Mouse (Mus musculus): ENCODE measurements around the gene Nodal.
A peak's percentile ranks its signal among the peaks of the same experiment; 100 is the strongest.

Nodal gene

DNA sequence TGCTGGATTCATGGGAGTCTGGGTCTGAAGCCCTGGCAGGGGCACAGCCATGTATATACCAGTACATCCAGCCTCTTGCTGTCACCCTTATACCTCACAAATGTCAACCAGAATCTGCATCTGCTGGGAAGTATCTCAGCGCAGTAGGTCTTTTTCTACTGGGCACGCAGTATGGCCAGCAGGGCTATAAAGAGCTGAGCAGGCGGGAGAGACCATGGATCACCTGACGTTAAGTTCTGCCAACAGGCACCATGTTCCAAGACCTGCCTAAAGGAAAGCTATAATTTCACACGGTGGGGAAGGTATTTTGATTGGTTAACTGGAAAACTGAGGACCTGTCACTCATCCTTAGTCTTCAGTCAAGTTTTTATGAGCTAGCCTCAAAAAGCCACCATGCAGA, 11.3 kb downstream of the Nodal start:
- no peak for DNase-seq (ENCODE audit: low spot score in 2 of 2)

DNA sequence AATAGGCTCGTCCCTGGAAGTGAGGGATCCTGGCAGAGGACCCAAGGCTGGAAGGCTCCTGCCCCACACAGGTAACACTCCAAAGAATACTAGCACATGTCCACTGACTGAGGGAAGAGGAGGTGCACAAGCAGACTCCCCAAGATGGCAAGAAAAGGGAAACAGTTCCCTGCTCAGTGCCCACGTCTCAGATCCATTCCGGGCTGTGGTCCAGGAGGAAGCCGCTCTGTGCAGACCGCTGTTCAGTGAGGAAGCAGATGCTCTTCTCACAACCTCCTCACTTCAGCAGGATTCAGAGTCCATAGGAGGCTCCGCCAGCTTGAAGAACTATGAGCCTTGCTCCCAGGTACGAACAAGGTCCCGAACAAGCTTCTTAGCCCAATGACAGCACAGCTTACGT, 13.6 kb downstream of the Nodal start:
- DNase-seq (ENCODE audit: low spot score in 2 of 2): no peak

DNA sequence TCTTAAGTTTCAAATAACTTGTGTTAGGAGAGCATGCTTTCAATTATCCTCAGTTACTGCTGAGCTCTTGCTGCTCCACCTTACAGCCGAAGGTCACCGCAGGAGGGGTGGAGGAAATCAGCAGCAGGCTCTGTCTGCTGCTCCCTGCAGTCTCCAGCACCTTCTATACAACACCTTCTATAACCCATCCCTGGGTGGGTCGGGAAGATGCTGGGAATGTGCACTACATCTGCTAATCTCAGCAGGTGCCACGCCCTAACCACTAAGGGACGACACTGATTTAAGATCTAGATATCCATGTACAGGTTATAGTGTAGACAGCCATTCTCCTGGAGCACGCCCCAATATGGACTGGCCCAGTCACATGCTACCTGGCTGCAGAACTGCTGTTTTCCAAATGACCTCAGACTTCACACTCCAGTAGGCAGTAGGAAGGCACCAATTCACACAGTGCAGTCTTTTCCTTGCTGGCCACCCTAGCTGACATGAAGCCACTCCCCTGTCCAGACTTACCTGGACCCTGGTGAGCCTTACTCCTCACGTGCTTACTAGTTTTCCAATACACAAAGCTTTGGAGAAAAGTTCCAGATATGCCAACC, 22.5 kb downstream of the Nodal start:
- no peak for DNase-seq (ENCODE audit: low spot score in 2 of 2)

DNA sequence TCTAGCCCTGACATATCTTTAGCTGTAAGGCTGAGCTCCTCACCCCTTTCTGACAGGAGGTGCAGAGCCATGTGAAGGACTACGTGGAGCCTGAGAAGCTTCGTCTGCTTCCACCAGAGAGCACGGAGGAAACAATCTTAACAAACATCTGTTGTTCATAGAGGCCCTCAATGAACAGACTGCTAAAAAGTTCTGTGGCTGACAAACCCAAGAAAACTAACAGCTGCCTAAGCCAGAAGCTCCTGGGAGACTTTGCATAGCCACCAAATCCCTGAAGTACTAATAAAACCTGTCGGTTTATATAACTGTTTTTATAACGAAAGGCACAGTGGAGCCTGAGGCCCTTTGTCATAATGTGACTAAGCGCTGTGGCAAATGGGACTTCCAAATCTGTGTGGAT, 25.7 kb downstream of the Nodal start:
- no peak for DNase-seq (ENCODE audit: low spot score in 2 of 2)

DNA sequence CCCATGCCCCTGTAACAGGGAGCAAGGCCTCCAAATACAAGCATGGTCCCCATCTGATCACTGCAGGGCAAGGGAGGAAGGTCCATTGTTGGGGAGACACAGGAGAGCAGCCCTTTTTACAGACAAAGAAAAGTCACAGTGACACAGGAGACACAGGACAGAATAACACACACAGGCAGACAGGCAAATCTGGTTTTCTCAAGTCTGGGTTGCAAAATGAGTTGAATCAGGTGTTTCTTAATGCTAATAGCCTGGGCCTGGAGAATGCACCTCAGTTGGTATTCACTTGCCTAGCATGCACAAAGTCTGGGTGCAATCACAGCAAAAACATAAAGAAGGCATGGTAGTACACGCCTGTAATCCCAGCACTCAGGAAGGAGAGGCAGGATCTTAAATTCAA, 26.1 kb downstream of the Nodal start:
- no peak for DNase-seq (ENCODE audit: low spot score in 2 of 2)

DNA sequence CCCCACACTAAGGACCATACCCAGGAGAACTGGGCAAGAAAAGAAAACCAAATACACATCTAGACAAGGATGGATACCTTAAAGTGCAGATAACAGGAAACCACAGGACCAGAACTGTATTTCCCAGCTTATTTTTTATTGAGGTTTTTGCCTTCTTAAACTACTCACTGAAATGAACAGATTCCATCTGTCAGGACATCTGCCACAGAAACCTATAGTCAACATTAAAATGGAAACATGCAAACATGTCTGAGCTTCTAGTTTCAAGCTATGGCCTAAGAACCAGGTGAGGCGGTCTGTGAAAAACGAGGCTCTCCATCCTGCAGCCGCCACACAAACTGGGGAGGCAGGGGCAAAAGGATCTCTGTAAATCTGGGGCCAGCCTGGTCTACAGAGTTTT, 27.2 kb downstream of the Nodal start:
- DNase-seq (ENCODE audit: low spot score in 2 of 2): no peak

DNA sequence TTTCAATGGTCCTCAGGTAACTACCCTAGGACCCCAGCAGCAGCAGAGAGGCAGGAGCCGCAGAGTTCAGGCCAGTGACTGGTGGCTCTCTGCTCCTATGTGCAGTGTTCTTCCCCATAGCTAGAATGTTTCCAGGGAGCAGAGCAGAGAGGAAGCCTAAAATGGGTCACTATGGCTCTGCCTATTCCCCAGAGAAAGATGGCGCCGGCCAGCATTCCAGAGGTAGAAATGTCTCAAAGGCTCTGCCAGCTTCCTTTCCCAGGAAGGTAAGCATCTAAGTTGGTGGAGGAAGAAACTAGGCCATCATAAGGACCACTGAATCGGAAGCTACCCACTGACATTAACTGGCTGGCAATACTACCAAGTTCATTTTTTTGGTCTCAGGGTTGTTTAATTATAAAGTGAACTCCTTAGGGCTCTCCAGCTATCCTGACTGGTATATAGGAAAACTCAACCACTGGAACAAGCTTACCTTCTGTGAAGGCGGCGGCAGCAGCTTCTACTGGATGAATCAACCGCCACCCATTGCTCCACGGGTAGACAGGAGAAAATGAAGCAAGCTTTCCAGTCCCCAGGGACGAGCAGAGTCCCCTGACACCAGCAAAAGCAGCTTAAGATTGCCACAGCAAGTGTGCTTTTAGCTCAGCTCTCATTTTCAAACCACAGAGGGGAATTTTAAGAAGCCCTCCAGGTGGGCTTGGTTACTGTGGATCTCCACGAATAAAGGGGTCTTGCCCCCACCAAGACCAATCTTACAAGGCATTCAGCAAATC, 30.0 kb downstream of the Nodal start:
- peak in 1 of 2 experiments; percentile 19 for DNase-seq (ENCODE audit: low spot score in 2 of 2)

DNA sequence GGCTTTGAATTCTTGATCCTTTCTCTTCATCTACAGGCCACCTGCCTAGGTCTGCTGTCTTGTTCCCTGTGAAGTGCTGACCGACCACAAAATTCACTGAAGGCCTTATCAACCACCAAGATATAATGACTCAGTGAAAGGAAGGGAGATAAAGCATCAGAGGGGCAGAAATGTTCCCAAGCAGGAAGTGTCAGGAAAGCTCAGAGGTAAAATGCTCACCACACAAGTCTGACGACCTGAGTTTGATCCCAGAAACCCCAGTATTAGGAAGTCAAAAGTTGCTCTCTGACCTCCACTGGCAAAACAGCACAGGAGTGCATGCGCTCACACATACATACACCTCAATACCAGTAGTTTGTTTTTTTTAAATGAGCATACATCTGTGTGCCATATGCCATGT, 31.1 kb downstream of the Nodal start:
- DNase-seq (ENCODE audit: low spot score in 2 of 2): no peak

DNA sequence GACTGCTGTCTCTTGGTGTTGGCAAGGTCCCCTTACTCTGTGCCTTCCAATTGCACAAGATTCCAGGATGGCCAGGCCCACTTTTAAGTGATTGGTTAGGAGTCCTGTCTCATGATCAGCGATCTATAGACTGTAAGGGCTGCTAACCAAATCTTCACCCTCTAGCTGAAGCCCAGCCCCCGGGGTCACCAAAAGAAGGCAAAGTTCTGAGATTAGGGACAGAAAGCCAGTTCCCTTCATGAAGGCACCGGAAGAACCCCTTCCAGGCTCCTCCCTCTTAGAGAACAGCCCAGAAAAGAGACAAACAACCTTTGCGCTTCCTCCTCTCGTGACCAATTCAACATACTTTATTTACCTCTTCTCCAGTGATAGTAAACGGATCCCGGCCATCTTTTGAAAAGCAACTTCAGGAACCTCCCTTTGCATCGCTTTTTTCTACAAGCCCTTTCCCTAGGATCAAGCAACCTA, 33.7 kb downstream of the Nodal start:
- peak; percentile 43 to 51 for DNase-seq (ENCODE audit: low spot score in 2 of 2)

DNA sequence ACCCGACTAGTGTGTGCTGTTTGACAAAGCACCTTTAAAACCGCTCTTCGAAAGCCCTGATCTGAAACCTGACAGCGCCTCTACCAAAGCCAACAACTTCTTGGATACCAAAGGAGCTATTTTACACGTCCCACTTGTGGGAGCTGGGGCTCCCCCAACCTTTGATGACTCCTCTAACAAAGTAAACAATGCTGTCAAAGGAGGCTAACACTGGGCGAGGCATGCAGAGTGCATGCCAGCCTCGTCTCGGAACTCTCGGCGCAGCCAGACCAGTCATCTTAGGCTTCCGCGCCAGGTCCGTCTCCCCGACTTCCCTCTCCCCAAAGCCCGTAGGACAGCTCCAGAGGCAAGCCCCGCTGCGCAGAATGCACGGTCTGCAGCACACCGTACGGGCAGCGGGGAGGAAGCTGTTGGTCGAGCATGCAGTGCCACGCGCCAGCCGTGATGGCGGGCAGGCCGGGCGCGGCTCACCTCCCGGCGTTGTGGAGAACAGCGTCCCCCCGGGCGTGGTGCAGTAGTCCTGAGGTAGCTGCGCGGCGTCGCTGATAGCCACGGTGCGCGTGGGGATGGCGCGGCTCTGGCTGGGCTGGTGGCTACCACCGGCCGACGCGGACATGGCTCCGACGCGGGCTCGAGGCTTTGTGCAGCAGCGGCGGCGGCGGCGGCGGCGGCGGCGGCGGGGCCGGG, 34.3 kb downstream of the Nodal start:
- peak in 1 of 2 experiments; percentile 40 for DNase-seq (ENCODE audit: low spot score in 2 of 2)

DNA sequence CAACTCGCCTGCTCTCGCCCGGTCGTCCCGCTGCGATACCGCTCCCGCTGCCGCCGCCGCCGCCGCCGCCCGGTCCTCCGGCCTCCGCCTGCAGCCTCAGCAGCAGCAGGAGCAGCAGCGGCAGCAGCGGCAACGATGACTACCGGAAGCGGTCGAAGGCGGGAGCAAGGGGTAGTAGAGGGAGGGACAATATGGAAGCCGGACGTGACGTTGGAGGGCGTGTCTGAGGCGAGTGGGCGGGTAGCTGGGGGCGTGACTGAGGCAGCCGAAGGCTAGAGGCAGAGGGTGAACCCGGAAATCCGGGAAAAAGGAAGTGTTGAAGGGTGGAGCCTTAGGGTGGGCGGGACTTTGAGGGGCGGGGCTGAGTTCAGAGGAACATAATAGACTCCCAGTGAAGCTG, 34.9 kb downstream of the Nodal start, which contains the start of gene Eif4ebp2:
Gene Eif4ebp2, minus strand, starts transcription at position 17 of the 400 bp plus-strand sequence.
- DNase-seq (ENCODE audit: low spot score in 2 of 2): peak; percentile 100

DNA sequence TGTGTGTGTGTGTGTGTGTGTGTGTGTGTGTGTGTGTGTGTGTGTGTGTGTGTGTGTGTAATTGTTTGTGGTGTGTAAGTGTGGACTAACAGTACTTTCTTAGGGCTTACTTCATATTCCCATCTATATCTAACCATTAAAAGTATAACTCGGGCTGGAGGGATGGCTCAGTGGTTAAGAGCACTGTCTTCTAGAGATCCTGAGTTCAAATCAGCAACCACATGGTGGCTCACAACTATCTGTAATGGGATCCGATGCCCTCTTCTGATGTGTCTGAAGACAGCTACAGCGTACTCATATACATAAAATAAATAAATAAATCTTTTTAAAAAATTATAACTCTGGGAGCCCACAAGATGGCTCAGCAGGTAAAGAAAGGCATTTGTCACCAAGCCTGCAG, 35.4 kb downstream of the Nodal start:
- peak in 1 of 2 experiments; percentile 17 for DNase-seq (ENCODE audit: low spot score in 2 of 2)

DNA sequence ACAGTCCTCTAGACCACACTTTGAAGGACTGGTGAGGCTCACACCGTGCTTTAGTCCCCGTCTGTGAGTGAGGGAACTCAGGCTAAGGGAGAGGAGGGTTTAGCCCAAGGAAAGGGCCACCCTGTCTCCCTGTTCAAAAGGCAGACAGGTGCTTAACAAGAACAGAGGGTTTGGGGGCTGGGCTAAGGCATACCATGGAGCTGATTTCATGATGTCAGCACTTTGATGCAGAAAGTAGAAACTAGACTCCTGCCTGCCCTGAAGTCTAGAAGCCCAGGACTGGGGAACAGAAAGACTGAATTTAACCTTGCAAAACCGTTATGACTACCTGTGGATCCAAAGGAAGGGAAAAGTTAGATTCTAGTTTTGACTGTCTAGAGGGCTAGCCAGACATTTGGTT, 39.4 kb downstream of the Nodal start:
- DNase-seq (ENCODE audit: low spot score in 2 of 2): no peak

DNA sequence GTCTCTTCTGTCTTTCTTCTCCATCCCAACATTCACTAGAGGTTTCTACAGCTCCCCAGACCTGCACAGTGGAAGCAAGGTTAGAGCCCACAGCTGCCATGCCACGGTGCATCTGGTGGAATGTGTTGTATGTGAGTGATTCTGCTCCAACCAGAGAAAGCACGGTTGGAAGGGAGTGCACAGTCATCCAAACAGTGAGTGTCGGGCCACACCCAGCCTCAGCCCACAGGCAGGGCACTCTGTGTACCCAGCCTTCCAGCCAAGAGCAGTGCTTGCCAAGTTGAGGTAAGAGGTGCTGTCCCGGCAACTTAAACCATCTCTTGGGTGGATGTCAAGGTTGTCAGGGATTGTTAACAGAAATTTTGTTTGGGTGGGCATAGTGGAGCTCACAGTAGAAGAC, 47.2 kb downstream of the Nodal start:
- no peak for DNase-seq (ENCODE audit: low spot score in 2 of 2)

DNA sequence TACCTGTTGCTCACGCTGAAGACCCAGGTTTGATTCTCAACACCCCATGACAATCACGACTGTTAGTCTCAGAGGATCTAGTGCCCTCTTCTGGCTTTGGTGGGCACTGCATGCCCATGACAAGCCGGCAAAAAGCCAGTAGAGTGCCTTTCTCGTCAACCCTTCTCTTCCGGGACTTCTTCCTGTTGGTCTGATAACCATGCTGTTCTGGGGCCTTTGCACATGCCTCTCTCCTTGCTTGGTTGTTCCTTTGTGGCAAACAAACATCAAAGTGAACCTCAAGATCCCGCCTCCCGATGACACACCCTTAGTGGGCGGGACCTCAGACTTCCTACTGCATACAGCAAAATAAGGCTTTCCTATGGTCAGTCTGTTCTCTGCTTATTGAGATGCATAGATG, 48.5 kb downstream of the Nodal start:
- DNase-seq (ENCODE audit: low spot score in 2 of 2): peak in 1 of 2 experiments; percentile 47

DNA sequence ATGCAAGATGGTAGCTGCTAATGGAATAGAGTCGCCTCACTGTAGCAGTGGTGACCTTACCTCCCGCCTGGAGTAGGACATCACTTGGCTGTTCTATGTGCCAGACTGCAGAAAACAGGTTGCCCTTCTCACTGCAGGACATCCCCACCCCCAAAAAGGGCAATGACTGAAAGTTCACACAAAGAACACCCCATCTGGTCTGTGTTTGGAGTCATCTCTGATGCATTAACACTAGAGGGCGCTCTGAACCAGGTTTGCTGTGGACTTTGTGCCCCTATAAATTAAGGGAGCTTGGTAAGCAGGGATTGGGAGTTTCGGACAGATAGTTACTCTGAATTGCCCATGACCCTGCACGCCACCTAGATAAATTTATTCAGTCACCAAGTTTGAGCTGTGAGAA, 49.1 kb downstream of the Nodal start:
- DNase-seq (ENCODE audit: low spot score in 2 of 2): peak in 1 of 2 experiments; percentile 18

DNA sequence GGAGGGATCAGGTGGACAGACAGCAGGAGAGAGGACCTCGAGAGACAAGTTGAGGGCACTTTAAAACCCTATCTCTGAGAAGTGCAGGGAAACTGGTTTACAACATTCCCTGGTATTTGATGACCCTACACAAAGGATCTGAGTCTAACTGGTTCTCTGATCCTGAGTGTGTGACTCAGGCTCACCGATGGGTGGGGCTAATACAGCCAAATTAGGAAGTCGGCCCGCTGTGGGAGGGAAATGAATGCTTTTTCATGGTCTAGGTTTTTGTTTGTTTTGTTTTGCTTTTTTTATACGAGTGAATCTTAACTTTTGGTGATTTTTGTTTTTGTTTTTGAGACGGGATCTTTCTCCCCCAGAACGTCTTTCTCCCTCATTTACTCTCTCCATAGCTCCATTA, 51.1 kb downstream of the Nodal start:
- no peak for DNase-seq (ENCODE audit: low spot score in 2 of 2)

DNA sequence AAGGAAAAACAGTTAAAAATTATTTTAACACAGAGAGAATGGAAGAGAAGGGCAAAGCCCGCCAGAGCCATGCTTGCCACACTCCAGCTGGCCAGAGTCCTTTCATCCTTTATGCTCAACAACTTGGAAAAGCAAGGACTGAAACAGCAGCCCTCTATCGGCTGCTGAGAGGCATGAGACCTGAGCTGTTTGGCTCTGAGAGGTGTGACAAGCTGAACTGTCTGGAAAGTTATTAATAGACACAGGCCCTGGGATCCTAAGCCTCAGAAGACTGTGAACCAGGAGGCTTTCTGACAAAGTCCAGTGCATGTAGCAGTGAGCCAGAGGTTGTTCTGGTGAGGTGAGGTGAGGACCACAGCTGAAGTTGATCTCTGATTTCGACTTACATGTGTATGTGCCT, 55.9 kb downstream of the Nodal start:
- no peak for DNase-seq (ENCODE audit: low spot score in 2 of 2)

DNA sequence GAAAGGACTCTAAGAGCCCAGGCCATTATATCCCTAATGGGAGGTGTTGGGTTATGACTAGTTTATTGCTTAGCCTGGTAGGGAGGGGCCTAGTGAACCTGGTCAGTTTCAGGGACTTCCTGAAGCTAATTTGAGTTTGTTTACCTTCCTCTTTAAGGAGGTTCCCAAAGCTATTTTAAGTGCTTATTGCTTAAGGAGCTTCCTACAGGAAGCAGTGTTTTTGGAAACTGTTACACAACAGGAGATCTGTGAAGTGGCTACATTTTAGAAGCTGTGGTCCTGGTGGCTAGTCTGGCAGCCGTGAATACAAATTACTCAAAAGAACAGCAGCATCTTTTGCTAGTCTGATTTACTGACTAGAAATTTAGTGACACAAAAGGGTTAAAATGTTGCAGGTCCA, 56.6 kb downstream of the Nodal start:
- no peak for DNase-seq (ENCODE audit: low spot score in 2 of 2)
